Mouse (Mus musculus): ENCODE data around the gene Memo1. TPM values are rescaled to one million over a fixed set of nuclear protein-coding genes. Genes with fewer than 3 reads are reported as not detected.
"Not testable (repeated sequence)": the region's sequence is repeated elsewhere in the genome, so short reads cannot be mapped to it uniquely, and the experiment has no call there.

Memo1 gene
- polyA plus RNA-seq, 1 experiment from 2014 or later = 86.4 TPM

DNA sequence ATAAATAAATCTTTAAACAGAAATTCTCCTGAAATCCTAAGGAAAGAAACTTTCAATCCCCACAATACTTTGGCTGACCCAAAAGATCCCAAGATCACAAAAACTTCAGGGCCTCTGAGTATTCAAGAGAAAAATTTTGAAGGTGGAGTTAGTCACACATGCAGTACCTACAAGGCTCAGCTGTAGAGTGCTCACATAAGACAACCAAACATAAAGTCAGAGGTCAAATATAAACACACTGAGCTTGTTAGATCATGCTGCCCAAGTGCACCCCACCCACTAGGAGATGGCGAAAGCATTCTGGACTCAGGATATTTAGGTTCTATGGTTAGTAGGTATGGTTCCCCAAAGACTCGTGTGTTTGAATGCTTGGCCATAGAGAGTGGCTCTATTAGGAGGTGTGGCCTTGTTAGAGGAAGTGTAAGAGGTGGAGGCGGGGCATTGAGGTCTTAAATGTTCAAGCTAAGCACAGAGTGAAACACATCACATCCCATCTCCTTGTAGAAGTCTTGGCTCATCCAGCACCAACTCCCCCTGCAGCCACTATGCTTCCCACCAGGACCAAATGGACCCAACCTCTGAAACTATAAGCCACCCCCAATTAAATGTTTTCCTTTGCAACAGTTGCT lies 67.1 kb downstream of the Memo1 start:
- H3K4me1 ChIP-seq (ENCODE audit: control insufficient read depth, insufficient read depth, low read length) = no peaks in the 10 kb centered on the region
- no peaks in the 10 kb centered on the region for H3K9me3 ChIP-seq (ENCODE audit: control insufficient read depth, low read length)
- H3K4me3 ChIP-seq (ENCODE audit: low read depth, low read length) = no peak overlapping the region
- DNase-seq (ENCODE audit: low spot score) (no peak), ATAC-seq (ENCODE audit: insufficient read depth, low FRiP score, low TSS enrichment) (no peak)
- no peaks in the 10 kb centered on the region for H3K27me3 ChIP-seq (ENCODE audit: control insufficient read depth, insufficient read depth, low read length)
- 86% methylated on average over 3 of the region's 3 CpGs for WGBS
- no peak overlapping the region for H3K27ac ChIP-seq (ENCODE audit: low read depth, low read length)
- H3K36me3 ChIP-seq (ENCODE audit: control insufficient read depth, insufficient read depth, low read length) = no peaks in the 10 kb centered on the region
- no peak overlapping the region for H3K4me2 ChIP-seq (ENCODE audit: low read depth)
- H3K9ac ChIP-seq (ENCODE audit: low read length) = no peak overlapping the region

- Histone ChIP-seq H3K27ac (ENCODE audit: low read depth, low read length) (no peak overlapping the region), H3K36me3 (ENCODE audit: control insufficient read depth, insufficient read depth, low read length) (no peaks in the 10 kb centered on the region), H3K27me3 (ENCODE audit: control insufficient read depth, insufficient read depth, low read length) (no peaks in the 10 kb centered on the region), H3K4me1 (ENCODE audit: control insufficient read depth, insufficient read depth, low read length) (no peaks in the 10 kb centered on the region), H3K9me3 (ENCODE audit: control insufficient read depth, low read length) (no peaks in the 10 kb centered on the region), H3K4me2 (ENCODE audit: low read depth) (no peak overlapping the region), H3K9ac (ENCODE audit: low read length) (no peak overlapping the region), H3K4me3 (ENCODE audit: low read depth, low read length) (no peak overlapping the region)
- ATAC-seq (ENCODE audit: insufficient read depth, low FRiP score, low TSS enrichment) (no peak), DNase-seq (ENCODE audit: low spot score) (no peak)
- WGBS = 34% methylated on average over 2 of the region's 2 CpGs
Observed at GRCm38 (mm10) chr17:74217304-74217703, 78.0 kb downstream of the Memo1 start.

GRCm38 (mm10) chr17:74212831-74213524 lies 82.3 kb downstream of the Memo1 start:
- H3K4me1 ChIP-seq (ENCODE audit: control insufficient read depth, insufficient read depth, low read length); H3K4me3 ChIP-seq (ENCODE audit: low read depth, low read length); ATAC-seq (ENCODE audit: insufficient read depth, low FRiP score, low TSS enrichment); H3K27ac ChIP-seq (ENCODE audit: low read depth, low read length); DNase-seq (ENCODE audit: low spot score); H3K36me3 ChIP-seq (ENCODE audit: control insufficient read depth, insufficient read depth, low read length); H3K27me3 ChIP-seq (ENCODE audit: control insufficient read depth, insufficient read depth, low read length); H3K9me3 ChIP-seq (ENCODE audit: control insufficient read depth, low read length); H3K9ac ChIP-seq (ENCODE audit: low read length); H3K4me2 ChIP-seq (ENCODE audit: low read depth): not testable (repeated sequence)
- WGBS = 83% methylated on average over 16 of the region's 16 CpGs

- DNase-seq (ENCODE audit: low spot score) = no peak
- Histone ChIP-seq H3K4me2 (ENCODE audit: low read depth) (no peak overlapping the region), H3K4me1 (ENCODE audit: control insufficient read depth, insufficient read depth, low read length) (no peaks in the 10 kb centered on the region), H3K9me3 (ENCODE audit: control insufficient read depth, low read length) (no peaks in the 10 kb centered on the region), H3K9ac (ENCODE audit: low read length) (no peak overlapping the region), H3K27ac (ENCODE audit: low read depth, low read length) (no peak overlapping the region), H3K27me3 (ENCODE audit: control insufficient read depth, insufficient read depth, low read length) (no peaks in the 10 kb centered on the region), H3K36me3 (ENCODE audit: control insufficient read depth, insufficient read depth, low read length) (no peaks in the 10 kb centered on the region), H3K4me3 (ENCODE audit: low read depth, low read length) (no peak overlapping the region)
- ATAC-seq (ENCODE audit: insufficient read depth, low FRiP score, low TSS enrichment) = no peak
- 63% methylated on average over 5 of the region's 5 CpGs for WGBS
Observed at GRCm38 (mm10) chr17:74209143-74209908, 86.0 kb downstream of the Memo1 start.

DNA sequence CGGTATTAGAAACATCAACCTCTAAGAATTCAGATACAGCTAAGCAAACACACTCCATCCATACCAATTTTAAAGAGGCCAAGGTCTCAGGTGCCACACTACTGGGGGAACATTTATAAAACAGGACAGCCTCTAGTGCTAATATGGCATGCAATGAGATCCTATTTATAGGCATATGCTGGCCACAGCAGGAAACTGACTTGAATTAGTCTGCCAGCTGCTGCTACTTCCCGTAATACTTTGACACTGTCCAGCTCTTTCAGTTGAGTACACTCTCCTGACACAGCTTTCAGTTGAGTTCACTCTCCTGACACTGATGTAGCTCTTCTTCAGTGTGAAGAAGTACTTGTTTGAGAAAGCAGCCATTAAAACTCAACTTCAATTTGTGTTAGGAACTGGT lies 99.4 kb downstream of the Memo1 start:
- H3K4me1 ChIP-seq (ENCODE audit: control insufficient read depth, insufficient read depth, low read length) = no peaks in the 10 kb centered on the region
- H3K27me3 ChIP-seq (ENCODE audit: control insufficient read depth, insufficient read depth, low read length) = no peaks in the 10 kb centered on the region
- no peaks in the 10 kb centered on the region for H3K9me3 ChIP-seq (ENCODE audit: control insufficient read depth, low read length)
- H3K4me2 ChIP-seq (ENCODE audit: low read depth) = no peak overlapping the region
- H3K36me3 ChIP-seq (ENCODE audit: control insufficient read depth, insufficient read depth, low read length) = no peaks in the 10 kb centered on the region
- H3K4me3 ChIP-seq (ENCODE audit: low read depth, low read length) = no peak overlapping the region
- DNase-seq (ENCODE audit: low spot score) (peak; percentile 25), ATAC-seq (ENCODE audit: insufficient read depth, low FRiP score, low TSS enrichment) (no peak)
- WGBS = 56% methylated on average over 2 of the region's 2 CpGs
- H3K27ac ChIP-seq (ENCODE audit: low read depth, low read length) = no peak overlapping the region
- no peak overlapping the region for H3K9ac ChIP-seq (ENCODE audit: low read length)

GRCm38 (mm10) chr17:74194755-74195154 lies 100.6 kb downstream of the Memo1 start:
- Histone ChIP-seq H3K4me2 (ENCODE audit: low read depth) (no peak overlapping the region), H3K4me3 (ENCODE audit: low read depth, low read length) (no peak overlapping the region), H3K4me1 (ENCODE audit: control insufficient read depth, insufficient read depth, low read length) (no peaks in the 10 kb centered on the region), H3K9ac (ENCODE audit: low read length) (no peak overlapping the region), H3K27me3 (ENCODE audit: control insufficient read depth, insufficient read depth, low read length) (no peaks in the 10 kb centered on the region), H3K9me3 (ENCODE audit: control insufficient read depth, low read length) (no peaks in the 10 kb centered on the region), H3K36me3 (ENCODE audit: control insufficient read depth, insufficient read depth, low read length) (no peaks in the 10 kb centered on the region), H3K27ac (ENCODE audit: low read depth, low read length) (no peak overlapping the region)
- ATAC-seq (ENCODE audit: insufficient read depth, low FRiP score, low TSS enrichment) (no peak), DNase-seq (ENCODE audit: low spot score) (no peak)
- 84% methylated on average over 9 of the region's 9 CpGs for WGBS

DNA sequence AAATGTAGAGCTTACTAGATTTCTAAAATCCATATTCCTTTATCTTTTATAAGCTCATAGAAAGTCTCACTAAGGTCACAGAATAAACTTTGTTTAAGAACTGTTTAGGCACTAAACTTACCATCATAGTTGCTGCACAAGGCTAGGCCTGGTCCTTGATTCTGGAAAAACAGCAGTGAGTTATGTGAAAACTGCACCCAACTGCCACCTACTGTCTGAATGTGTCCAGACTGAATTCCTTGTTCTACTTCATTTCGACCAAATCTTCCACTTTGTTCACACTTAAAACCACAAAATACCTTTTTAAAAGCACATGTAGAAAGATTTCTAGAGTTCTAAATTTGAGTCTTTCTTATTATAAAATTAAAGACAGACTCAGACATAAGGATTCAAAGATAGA lies 101.9 kb downstream of the Memo1 start:
- Histone ChIP-seq H3K27me3 (ENCODE audit: control insufficient read depth, insufficient read depth, low read length) (no peaks in the 10 kb centered on the region), H3K9ac (ENCODE audit: low read length) (no peak overlapping the region), H3K4me1 (ENCODE audit: control insufficient read depth, insufficient read depth, low read length) (no peaks in the 10 kb centered on the region), H3K4me3 (ENCODE audit: low read depth, low read length) (no peak overlapping the region), H3K36me3 (ENCODE audit: control insufficient read depth, insufficient read depth, low read length) (no peaks in the 10 kb centered on the region), H3K4me2 (ENCODE audit: low read depth) (no peak overlapping the region), H3K27ac (ENCODE audit: low read depth, low read length) (no peak overlapping the region), H3K9me3 (ENCODE audit: control insufficient read depth, low read length) (no peaks in the 10 kb centered on the region)
- 82% methylated on average over 1 of the region's 1 CpGs for WGBS
- DNase-seq (ENCODE audit: low spot score) = no peak
- no peak for ATAC-seq (ENCODE audit: insufficient read depth, low FRiP score, low TSS enrichment)

- no peak for ATAC-seq (ENCODE audit: insufficient read depth, low FRiP score, low TSS enrichment)
- no peaks in the 10 kb centered on the region for H3K4me1 ChIP-seq (ENCODE audit: control insufficient read depth, insufficient read depth, low read length)
- DNase-seq (ENCODE audit: low spot score) = no peak
- H3K9ac ChIP-seq (ENCODE audit: low read length) = no peak overlapping the region
- WGBS = 78% methylated on average over 5 of the region's 5 CpGs
- H3K4me3 ChIP-seq (ENCODE audit: low read depth, low read length) = no peak overlapping the region
- H3K4me2 ChIP-seq (ENCODE audit: low read depth) = no peak overlapping the region
- H3K9me3 ChIP-seq (ENCODE audit: control insufficient read depth, low read length) = no peaks in the 10 kb centered on the region
- no peaks in the 10 kb centered on the region for H3K36me3 ChIP-seq (ENCODE audit: control insufficient read depth, insufficient read depth, low read length)
- H3K27ac ChIP-seq (ENCODE audit: low read depth, low read length) = no peak overlapping the region
- H3K27me3 ChIP-seq (ENCODE audit: control insufficient read depth, insufficient read depth, low read length) = no peaks in the 10 kb centered on the region
Observed at GRCm38 (mm10) chr17:74191446-74191845, 103.9 kb downstream of the Memo1 start.
